Mouse (Mus musculus): ENCODE results near the gene Meis1.

Gene Meis1

DNA sequence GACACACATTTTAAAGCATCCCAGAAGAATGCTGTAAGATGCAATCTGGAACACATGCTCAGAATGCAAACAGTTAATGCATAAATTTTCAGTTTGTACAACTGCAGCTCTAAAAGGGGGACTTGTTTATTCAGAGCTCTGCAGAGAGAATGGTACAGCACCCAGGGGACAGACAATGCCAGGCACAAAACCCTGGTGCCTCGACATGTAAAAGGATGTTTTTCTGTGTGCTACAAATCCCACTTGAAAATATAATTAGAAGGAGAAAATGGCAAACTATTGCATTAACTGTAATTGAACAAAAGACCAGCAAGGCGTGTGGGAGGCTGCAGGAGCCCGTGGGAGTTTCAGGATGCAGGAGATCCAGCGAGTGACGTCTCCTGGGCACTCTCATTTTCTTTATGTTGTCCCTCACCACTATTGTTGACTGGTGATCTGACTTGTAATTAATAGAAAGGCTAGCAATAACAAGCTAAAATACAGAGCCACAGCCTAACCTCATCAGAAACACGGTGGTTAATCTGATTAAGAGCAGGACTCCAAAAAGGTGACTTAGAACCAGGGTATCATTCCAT lies 29.0 kb downstream of the Meis1 start:
- DNase-seq (ENCODE audit: low spot score): no peak

DNA sequence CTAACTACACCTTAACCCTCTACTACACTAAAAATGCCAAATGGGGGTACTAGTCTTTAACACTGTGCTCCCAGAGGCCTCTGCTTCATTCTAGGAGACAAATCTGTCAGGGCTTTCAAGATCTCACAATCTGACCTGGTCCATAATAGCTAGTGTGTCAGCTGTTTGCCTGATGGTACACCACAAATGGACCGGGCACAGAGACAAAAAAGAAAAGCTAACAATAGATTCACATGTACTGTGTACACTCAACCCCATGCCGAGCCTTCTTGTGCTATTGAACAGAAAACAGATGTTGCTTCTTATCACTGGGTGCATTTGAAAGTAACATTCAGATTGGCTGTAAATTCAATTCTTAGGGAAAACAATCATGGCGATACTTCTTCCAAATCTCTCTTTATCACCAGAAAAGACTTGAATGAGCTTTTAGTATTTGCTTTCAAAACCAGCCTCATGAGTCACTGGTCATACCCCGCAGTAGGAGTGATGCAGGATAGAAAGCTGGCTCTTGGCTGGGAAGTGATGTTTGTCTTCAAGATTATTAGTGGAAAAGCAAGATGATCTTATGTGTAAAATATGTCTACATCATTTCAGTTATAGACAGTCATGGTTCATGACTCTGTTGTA lies 30.0 kb downstream of the Meis1 start:
- no peak for DNase-seq (ENCODE audit: low spot score)

DNA sequence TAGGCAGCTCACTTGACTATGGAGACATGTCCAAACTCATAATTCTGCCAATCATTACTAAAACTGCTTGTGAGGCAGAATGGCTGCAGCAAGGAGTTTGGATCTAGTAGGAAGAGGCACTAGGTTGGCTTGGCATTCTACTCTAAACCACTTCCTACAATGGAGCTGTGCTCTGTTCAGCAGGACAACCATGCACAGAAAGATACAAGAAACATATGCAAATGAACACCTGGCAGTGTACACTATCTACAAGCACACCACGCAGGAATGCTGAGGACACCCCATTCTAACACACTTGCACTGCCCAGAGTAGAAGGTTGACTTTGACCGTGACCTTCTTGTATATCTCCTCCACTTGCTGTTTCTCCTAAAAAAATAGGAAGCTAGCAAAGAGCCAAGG lies 35.0 kb downstream of the Meis1 start:
- DNase-seq (ENCODE audit: low spot score): no peak

DNA sequence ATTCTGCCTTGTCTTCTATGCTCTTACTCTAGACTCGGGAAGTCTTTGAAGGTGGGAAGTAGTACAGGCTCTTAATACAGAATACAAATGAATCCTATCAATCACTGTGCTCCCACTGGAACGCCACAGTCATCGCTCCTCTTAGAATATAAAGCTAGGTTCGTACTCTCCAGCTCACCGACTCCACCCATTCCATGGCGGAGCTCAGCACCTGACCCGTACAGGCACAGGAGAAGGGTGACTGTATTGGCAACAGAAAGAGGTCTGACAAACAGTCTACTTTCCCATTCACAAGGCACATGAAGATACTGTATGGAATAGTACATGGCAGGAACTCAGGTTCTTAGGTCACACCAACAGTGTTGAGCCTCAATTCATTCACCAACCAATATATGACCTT lies 35.5 kb downstream of the Meis1 start:
- no peak for DNase-seq (ENCODE audit: low spot score)

DNA sequence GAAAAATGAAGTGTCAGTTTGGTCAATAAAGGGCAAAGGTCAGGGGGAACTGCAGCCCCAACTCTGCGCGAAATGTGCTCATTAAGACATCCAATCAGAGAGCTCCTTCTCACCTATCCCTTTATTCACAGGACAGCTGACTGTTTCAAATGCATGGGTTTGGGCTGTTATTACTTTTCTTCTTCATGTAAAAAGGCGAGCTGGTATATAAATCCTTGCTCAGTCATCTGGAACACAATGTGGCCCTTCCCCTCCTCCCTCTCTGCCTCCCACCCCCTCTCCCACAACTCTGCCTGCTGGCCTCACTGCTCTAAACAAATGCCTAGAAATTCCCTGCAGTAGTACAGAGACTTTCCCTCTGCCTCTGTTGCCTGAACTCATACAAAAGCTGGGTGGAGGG lies 36.5 kb downstream of the Meis1 start:
- DNase-seq (ENCODE audit: low spot score): no peak

DNA sequence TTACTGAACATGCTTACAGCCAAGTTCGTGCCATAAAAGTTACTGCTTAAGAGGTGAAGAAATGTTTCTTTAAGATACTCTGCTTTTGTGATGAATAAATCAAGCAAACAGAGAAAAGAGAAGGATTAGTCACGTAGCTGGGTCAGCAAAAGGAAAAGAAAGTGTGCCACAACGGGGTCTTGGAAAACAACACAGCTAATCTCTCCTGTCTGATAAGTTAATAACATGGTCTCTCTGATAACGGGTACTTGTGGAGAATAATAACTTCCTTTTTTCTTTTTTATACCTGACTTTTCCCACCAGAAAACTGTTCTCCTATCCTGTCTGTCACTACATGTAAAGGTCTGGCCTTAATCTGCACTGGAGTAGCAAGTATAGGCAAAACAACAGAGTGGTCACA lies 37.4 kb downstream of the Meis1 start:
- DNase-seq (ENCODE audit: low spot score): no peak

DNA sequence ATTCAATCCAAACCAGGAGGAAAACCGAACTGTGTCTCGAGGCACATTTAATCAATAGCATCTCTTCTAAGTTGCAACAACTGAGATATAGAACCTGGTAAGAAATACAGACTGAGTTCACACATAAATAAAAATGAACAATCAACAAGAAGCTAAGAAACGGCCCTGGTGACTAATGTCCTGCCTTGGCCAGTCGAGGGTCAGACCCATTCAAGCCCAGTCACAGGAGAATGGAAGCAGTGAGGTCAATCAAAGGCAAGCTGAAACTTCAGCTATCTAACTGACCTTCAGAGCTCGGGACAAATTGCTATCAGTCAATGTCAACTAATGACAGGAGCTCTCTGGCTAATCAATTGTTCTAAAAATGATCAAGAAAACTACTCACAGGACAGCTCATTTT lies 38.2 kb downstream of the Meis1 start:
- DNase-seq (ENCODE audit: low spot score): no peak

DNA sequence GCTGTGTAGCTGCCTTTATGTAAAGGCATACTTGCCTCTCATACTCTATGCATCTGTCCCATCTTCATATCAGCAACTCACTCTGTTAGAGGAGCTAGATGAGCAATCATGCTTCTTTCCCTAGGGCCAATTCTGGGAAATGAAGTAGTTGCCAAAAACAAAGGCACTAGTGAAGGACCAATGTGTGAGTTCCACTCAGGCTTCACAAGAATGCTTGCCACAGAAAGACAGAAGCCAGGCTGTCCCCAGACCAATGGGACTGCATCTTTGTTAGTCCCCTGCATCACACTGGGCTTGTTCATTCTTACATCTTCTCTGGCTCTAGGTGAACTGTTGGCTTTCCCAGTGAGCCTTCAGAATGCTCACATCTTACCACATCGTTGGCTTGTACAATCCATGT lies 43.7 kb downstream of the Meis1 start:
- DNase-seq (ENCODE audit: low spot score): no peak

DNA sequence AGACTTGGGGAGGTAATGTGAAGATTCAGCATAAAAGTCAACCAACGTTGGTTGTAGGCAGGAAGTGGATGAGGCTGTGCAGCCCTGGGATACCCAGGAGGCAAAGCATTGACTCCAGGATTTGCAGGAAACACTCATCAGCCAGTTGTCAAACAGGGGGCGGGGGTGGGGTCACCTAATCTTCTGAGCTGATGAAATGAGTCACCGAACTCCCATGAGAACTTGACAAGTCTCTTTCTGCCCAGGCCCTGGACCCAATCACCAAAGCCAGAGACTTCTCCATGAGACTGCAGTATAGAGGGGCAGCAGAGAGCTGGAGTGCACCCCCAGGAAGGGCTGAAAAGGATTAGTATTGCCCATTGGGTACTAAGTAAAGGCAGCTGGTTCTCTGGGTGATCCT lies 45.0 kb downstream of the Meis1 start:
- no peak for DNase-seq (ENCODE audit: low spot score)

DNA sequence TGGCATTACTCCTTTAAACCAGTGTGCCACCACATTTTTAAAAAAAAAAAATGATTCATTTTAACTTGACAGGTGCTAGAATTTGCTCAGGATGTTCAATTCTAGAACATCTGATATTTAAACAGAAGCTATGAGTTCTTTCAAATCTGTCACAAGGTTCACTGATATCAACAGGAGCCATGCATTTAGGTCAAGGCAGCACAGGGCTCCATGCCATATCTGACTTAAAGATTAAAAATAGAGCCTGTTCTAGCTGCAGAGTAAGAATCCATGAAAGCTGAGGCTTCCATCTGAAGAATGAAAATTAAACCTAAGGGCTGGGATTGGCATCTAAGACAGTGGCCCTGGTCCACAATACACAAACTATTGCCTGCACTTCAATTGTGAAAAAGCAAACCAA lies 45.8 kb downstream of the Meis1 start:
- no peak for DNase-seq (ENCODE audit: low spot score)

DNA sequence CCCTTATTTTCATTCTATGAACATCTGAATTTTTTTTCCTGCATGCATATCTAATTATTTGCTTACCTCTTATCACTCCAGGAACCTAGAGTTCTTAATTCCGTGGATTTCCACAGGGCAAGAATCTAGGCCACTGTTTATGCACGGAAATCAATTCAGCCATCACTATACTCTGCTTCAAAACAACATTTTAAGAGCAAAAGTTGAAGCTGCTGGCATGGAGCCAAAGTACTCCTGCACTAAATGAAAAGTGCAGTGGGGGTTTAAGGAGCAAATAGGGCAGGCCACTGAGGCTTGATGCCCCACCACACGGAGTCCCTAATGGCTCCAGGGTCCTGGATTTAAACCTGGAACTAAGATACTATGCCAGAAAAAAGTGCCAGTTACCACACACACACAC lies 47.2 kb downstream of the Meis1 start:
- DNase-seq (ENCODE audit: low spot score): no peak

DNA sequence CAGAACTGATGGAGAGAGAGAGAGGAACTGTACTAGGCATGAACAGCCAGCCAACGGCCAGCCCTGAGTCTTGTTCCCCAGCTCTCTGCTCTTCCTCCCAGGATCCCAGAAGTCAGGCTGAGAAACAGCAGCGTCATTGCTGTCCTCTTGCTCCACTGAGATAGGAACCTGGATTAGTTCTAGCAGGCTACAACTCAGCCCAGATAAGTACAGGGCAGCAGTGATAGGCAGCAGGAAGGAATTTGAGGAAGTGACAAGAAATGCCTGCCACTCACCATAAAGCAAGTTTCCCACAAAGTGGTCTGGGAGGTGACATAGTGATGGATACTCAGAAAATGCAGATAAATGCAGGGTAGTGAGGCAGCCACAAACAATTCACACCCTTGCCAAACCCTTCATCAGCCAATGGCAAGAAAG lies 48.9 kb downstream of the Meis1 start:
- DNase-seq (ENCODE audit: low spot score): no peak

DNA sequence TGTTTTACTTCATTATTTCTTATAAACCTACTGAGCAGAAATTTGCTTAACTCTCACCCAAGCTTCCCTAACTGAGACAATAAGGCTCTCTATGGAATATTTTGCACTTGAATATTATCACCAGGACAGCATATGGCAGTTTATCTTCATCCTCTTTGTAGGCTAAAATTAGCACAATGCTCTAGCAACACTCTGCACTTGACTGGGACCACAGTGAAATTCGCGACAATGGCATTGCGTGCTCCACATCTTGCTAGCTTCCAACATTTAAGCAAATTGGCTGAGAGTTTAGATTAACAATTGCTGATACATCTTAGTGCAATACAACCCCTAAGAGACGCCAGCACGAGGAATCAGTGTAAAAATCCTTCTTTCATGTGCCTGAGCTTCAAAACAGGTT lies 54.4 kb downstream of the Meis1 start:
- no peak for DNase-seq (ENCODE audit: low spot score)

DNA sequence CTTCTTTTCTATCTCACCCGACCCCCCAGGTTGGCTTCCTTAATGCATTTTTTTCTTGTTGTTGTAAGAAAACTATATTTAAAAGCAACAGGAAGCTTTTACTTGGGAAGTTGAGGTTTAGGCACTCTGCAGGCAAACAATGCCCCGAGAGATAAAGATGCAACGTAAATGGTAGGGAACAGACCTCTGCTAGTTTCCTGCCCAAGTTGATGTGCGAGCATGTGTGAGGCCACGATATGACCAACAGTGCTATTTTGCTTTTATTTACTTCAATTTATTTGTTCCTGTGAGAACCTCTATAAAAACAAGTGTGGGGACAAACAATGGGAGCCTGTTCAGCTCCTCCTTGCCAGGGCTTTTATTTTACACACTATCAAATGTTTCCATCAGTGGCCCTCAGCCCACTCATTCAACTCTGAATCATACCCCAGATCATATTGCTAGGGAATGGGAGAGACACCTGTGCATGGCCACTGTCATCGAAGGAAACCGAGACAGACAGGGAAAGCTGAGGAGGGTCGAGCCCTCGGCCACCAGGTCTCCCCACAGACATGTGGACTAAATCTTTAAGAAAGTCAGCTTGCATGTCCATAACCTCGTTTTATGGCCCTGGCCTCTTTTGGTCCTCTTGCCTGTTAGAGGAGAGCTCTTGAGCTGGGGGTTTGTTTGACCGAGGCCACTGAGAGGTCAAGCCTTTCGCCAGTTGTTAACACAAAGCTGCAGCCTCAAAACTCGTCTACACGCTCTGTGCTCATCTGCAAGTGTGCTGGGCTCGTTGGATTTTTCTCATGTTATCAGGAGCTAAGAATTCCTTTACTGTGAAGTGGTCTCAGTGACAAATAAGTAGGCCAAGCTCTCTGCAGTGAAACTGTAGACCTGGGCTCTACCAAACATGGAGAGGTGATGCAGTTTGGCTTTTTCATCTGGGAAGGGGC lies 55.3 kb downstream of the Meis1 start:
- DNase-seq (ENCODE audit: low spot score): no peak

DNA sequence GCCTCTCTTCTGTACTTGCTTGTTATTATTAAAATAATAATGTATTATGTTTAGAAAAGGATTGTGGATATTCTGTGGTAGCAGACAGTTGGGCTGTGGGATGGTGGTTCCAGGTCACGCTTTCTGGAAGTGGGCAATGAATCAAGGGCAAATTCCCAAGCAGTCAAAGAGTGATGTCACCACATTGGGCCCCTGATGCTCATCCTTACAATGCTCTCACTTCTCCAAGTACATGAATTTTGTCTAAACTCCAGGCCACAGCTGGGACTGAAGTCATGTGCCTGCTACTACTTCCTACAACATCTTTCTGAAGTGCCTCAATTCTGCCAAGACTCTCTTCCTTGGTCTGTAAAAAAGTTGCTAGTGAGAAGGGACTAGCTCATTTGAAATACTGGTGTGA lies 59.3 kb downstream of the Meis1 start:
- DNase-seq (ENCODE audit: low spot score): no peak

DNA sequence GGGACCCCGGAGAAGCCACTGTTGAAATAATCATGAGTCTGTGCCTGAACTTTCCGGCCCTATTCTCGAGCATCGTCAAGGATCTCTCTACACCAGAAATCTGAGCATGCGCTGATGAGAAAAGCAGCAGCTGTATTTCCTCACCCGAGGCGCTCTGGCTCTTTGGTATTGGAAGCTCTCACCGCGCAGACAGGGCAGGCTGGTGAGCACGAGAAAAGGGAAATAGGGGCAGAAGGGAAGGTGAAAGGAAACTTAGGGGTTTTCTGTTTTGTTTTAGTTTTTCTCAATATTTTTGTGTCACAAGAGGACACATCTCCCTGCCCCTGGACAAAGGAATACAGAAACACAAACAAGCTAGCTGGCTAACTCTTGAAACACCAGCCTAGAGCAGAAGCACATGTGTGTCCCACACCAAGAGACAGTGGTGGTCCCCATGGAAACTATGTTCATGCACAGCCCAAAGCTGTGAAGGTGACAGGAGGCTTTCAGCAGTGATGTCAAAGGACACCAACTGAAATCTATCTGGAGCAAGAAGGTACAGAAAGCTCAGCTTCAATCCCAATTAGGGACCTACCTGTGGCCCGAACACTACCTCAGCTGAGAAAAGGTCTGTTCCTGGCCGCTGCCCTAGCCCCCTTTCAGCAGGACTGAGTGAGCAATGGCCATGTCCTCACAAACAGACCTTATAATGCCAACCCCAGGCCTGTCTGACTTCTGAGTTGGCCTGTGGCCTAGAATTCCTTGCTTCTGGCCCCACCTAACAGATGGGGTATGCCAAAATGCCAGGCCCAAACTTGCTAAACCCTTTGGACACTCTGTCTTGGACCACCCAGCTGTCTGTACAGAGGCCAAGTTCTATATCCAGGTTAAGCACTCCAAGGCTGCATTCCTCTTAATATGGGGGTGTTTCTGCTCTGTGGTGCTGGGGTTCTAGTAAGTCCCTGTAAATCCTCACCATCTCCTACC lies 60.7 kb downstream of the Meis1 start:
- no peak for DNase-seq (ENCODE audit: low spot score)

DNA sequence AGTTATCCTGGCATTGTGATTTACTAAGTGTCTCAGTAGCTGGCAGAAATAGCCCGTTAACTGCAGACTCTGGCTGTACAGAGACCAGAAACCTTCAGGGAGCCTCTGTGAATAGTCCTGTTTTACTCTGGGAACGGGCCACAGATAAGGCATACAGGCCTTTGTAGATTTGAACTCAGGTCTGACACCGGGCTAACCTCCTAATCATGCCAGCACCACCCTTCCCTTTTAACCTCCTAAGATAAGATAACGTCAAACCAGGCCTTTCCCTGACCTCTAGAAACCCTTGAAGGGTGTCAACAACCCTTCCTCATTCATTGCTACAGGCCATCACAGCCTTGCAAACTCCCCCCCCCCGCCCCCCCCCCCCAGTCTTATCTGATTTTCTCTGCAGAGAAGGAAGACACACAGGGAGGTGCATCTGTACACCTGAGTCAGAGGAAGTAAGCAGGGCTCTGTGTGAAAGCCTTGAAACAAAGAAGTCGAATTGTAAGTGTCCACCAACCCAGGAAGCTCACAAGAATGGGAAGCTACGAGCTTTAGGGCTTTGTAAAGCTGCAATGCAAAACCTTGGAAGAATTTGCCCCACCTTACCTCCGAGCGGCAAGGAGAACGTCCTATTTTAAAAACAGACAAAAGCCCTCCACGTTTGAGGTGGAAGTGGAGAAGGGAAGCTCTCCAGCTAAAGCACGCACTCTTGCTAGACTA lies 61.5 kb downstream of the Meis1 start:
- no peak for DNase-seq (ENCODE audit: low spot score)

DNA sequence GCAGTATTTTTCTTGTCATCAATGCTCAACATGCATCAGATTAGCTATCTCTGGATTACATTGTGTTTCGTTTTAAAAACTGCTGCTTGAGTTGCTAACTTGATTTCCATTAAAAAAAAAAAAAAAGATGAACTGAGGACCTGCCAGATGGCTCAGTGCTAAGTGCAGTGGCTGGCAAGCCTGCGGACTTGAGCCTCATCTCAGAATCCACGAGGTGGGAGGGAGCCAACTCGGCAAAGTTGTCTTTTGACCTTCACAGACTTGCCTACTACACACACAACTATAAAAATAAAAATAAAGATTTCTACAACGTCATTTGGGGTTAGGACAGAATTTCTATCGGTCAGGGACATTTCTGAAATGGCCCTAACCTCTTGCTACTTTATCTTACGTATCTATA lies 62.8 kb downstream of the Meis1 start:
- DNase-seq (ENCODE audit: low spot score): no peak

DNA sequence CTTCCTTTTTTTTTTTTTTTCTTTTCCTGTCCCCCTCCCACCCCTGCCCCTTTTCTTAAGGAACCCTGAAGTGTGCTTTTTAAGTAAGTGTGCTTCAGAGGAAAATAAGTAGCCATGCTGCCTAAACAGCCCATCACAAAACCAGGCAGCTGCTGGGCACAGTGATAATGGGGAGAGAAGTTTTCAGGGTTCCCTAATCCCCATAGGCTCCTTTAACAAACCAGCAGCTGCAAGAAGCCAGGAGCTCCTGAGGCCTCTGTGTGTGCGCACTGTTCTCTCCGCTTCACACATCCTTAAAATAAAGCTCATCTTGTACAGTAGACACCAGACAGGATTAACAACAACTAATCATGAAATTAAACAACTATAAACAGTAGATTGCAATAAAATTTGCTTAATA lies 63.9 kb downstream of the Meis1 start:
- no peak for DNase-seq (ENCODE audit: low spot score)

DNA sequence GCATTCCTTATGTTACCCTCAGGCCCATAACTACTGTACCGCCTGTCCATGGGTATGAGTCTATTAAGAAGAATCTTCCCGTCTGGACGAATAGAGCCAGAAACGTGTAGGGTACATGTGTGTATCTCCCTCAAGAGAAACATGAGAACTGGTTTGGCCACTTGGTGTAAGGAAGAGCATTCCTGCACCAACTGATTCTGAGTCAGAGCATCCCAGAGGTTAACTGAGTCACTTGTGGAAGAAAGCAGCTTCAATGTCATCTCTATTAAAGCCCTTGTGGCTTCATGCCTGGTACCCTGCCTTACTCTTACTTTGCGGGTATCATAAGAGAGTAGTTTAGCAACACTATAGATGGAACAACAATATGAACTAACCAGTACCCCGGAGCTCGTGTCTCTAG lies 64.9 kb downstream of the Meis1 start:
- no peak for DNase-seq (ENCODE audit: low spot score)

DNA sequence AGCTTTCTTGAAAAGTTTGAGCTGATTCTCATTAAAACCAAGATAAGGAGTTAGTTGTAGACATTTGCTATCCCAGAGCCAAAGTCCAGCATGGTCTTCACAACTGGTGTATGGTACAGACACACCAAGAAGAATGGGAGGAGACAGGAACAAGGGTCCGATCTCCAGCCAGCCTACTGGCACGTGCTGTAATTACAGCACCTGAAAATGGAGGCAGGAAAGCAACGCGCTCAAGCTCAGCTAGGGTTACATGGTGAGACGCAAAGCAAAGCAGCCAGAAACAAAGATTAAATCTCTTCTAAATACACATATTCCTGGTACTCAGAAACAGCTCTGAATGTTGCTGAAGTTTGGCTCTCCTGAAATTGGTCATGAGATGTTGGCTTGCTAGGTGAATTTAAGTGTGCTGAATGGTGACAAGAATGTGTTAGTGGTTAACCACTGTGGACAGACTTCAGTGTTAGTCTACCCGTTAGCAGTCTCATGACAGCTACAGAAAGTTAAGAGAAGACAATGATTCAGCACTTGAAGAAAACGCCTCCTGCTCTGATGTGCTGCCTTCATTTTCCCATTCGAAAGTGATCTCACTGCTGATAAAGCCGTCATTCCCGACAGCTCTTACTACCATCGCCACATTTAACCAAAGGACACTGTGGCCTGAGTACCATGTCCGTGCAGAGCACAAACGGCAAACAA lies 70.0 kb downstream of the Meis1 start:
- DNase-seq (ENCODE audit: low spot score): no peak
